Mouse (Mus musculus) ES-Bruce4 (cell line): ENCODE results near the gene Lgr4. TPM values are rescaled to one million over a fixed set of nuclear protein-coding genes. Genes with fewer than 3 reads are reported as not detected.
A peak's percentile ranks its signal among the peaks of the same experiment; 100 is the strongest.

Source experiments
- H3K27ac ChIP-seq: 2 replicates; pipeline ENCODE4 v1.5.1; 2012; ENCODE audit warnings: low read length, inconsistent platforms; ENCODE audit not compliant: insufficient read depth
- H3K27me3 ChIP-seq: 2 replicates; pipeline ENCODE4 v1.6.1; 2012; ENCODE audit warnings: mild to moderate bottlenecking, low read length, inconsistent platforms; ENCODE audit not compliant: control insufficient read depth, poor library complexity, insufficient read depth, severe bottlenecking
- H3K36me3 ChIP-seq: 2 replicates; pipeline ENCODE4 v1.6.1; 2012; ENCODE audit warnings: inconsistent platforms, mild to moderate bottlenecking, low read length, moderate library complexity; ENCODE audit not compliant: control insufficient read depth, poor library complexity, insufficient read depth, severe bottlenecking
- H3K4me1 ChIP-seq: one replicate; pipeline ENCODE4 v1.8.1; 2011; ENCODE audit warnings: low read length; ENCODE audit not compliant: control insufficient read depth, insufficient read depth
- H3K4me3 ChIP-seq: 2 replicates; pipeline ENCODE4 v1.5.1; 2011; ENCODE audit warnings: low read depth, mild to moderate bottlenecking, low read length
- H3K9ac ChIP-seq: 2 replicates; pipeline ENCODE4 v1.6.1; 2012; ENCODE audit warnings: low read depth, mild to moderate bottlenecking, inconsistent platforms; ENCODE audit not compliant: poor library complexity, severe bottlenecking
- H3K9me3 ChIP-seq: replicated peaks from 2 replicates; pipeline ENCODE4 v1.6.1; 2012; ENCODE audit warnings: mild to moderate bottlenecking, low read length, inconsistent platforms; ENCODE audit not compliant: control insufficient read depth, poor library complexity, insufficient read depth, severe bottlenecking
- CTCF ChIP-seq: IDR thresholded peaks from one replicate; pipeline ENCODE4 v1.8.1; 2011; ENCODE audit warnings: low read depth, low read length
- EP300 ChIP-seq: IDR thresholded peaks from 2 replicates; pipeline ENCODE4 v1.6.1; 2011; ENCODE audit warnings: low read depth, low read length; ENCODE audit not compliant: insufficient read depth
- POLR2A ChIP-seq: IDR thresholded peaks from one replicate; pipeline ENCODE4 v1.8.1; 2011; ENCODE audit warnings: low read length; ENCODE audit not compliant: insufficient read depth
- polyA plus RNA-seq: library from polyadenylated mRNA; stranded (reverse); fragments of >200 nt; gene quantifications from 2 replicates; pipeline ENCODE4 v1.2.4, GENCODE M21; 2011; ENCODE audit warnings: low read depth; ENCODE audit not compliant: missing spikeins, insufficient read depth, insufficient read length

The Lgr4 gene
- polyA plus RNA-seq, 1 experiment: 64.2 TPM

DNA sequence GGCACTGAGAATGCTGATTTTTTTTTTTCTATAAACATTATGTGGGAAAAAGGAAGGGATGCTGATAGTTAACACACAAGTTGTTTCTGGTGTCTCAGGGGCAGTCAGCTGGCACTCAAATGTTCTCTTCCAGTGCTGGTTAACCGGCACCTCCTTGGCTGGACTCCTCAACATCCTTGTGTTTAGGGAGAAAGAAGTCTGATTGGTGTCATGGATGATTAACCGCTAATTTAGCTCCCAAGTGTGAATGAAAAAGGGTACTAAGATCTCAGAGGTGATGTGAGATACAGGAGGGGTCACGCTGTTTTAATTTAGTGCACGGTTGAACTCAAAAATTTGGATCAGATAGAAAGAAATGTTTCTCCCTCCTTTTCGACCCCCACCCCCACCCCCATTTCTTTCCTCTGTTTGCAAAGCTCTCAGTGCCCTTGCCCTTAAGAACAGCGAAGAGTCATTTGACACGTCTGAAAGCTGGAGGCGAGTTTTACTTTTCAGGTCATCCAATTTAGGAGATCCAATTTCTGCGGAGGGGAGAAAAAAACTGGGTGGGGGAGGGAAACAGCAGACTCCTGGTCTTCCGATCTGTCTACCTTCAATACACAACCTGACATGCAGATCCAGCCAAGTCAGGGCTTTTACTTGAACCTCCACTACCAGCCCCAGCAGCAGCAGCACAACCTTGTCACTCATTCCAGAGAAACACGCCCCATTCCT is 508 bp upstream of the Lgr4 start:
- TF ChIP-seq CTCF: no peak
- TF ChIP-seq EP300: no peak
- no peak for TF ChIP-seq POLR2A
- H3K4me3 ChIP-seq: peak overlapping the region; percentile 40
- no peaks in the 10 kb centered on the region for H3K27me3 ChIP-seq
- peak overlapping the region; percentile 61 for H3K9ac ChIP-seq
- H3K4me1 ChIP-seq: no peaks in the 10 kb centered on the region
- peaks cover 10% of the 10 kb centered on the region; the same call in 1 of the 2 replicates for H3K36me3 ChIP-seq
- H3K9me3 ChIP-seq: no peaks in the 10 kb centered on the region
- H3K27ac ChIP-seq: peak overlapping the region; percentile 91

- no peaks in the 10 kb centered on the region for H3K9me3 ChIP-seq
- peaks cover 10% of the 10 kb centered on the region; the same call in 1 of the 2 replicates for H3K36me3 ChIP-seq
- H3K27me3 ChIP-seq: no peaks in the 10 kb centered on the region
- H3K4me1 ChIP-seq: no peaks in the 10 kb centered on the region
- H3K9ac ChIP-seq: peak overlapping the region; percentile 95
- no peak overlapping the region for H3K27ac ChIP-seq
- peak overlapping the region; percentile 76 for H3K4me3 ChIP-seq
- TF ChIP-seq CTCF (no peak), POLR2A (no peak), EP300 (no peak)
Observed at GRCm38 (mm10) chr2:109918592-109919262, 1.3 kb downstream of the Lgr4 start.

- Histone ChIP-seq H3K36me3 (peaks cover 10% of the 10 kb centered on the region; the same call in 1 of the 2 replicates), H3K9ac (0 out of 2 replicates have a peak overlapping the region, but pooled peaks have one; percentile 14), H3K9me3 (no peaks in the 10 kb centered on the region), H3K4me3 (no peak overlapping the region), H3K27ac (no peak overlapping the region), H3K27me3 (no peaks in the 10 kb centered on the region), H3K4me1 (peaks cover 1% of the 10 kb centered on the region)
- TF ChIP-seq POLR2A (no peak), CTCF (no peak), EP300 (no peak)
Observed at GRCm38 (mm10) chr2:109920471-109920870, 3.0 kb downstream of the Lgr4 start.

GRCm38 (mm10) chr2:109921298-109922035 is 4.0 kb downstream of the Lgr4 start:
- H3K36me3 ChIP-seq: peaks cover 17% of the 10 kb centered on the region; the same call in 1 of the 2 replicates
- no peaks in the 10 kb centered on the region for H3K27me3 ChIP-seq
- H3K9ac ChIP-seq: no peak overlapping the region
- H3K4me1 ChIP-seq: peaks cover 1% of the 10 kb centered on the region
- H3K27ac ChIP-seq: no peak overlapping the region
- H3K4me3 ChIP-seq: no peak overlapping the region
- TF ChIP-seq POLR2A (no peak), CTCF (no peak)
- H3K9me3 ChIP-seq: no peaks in the 10 kb centered on the region

DNA sequence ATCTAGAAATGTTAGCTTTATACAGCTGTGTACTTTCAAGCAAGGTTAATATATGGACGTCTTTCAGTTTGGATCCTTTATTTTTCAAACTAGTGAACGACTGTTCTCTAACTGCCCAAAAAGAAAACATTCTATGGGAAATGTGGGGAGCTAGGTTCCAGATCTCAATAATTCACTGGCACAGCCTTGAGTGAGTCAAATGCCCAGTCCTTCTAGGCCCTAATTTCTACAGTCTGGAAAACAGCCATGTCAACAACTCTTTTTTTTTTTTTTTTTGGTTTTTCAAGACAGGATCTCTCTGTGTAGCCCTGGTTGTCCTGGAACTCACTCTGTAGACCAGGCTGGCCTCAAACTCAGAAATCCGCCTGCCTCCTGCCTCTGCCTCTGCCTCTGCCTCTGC is 4.9 kb downstream of the Lgr4 start:
- Histone ChIP-seq H3K4me1 (peaks cover 1% of the 10 kb centered on the region), H3K36me3 (peaks cover 17% of the 10 kb centered on the region; the same call in 1 of the 2 replicates), H3K9ac (no peak overlapping the region), H3K27ac (no peak overlapping the region), H3K4me3 (no peak overlapping the region), H3K27me3 (no peaks in the 10 kb centered on the region), H3K9me3 (no peaks in the 10 kb centered on the region)
- TF ChIP-seq POLR2A (no peak), CTCF (no peak), EP300 (no peak)

DNA sequence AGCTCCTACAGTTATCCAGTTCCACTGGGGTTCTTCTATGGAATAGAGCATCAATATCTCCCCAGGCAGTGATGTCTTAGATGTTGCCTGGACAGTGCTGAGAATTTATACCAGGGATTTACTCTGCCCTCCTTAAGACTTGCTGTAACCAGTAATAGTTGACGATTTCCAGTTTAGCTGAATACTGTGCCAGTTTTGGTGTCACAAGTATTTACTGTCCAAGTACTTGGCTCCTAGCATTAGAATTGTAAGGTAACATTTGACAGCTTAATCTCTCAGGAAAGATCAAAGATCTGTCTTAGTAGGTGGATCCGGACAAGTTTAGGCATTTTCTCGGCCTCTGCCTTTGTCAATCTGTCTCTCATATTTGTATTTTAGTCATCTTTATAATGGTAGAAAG is 5.6 kb downstream of the Lgr4 start:
- H3K4me3 ChIP-seq: no peak overlapping the region
- TF ChIP-seq POLR2A: no peak
- TF ChIP-seq EP300: no peak
- no peak for TF ChIP-seq CTCF
- H3K9me3 ChIP-seq: no peaks in the 10 kb centered on the region
- H3K27ac ChIP-seq: no peak overlapping the region
- peaks cover 22% of the 10 kb centered on the region; the same call in 1 of the 2 replicates for H3K36me3 ChIP-seq
- H3K4me1 ChIP-seq: peaks cover 1% of the 10 kb centered on the region
- H3K9ac ChIP-seq: no peak overlapping the region
- H3K27me3 ChIP-seq: no peaks in the 10 kb centered on the region
